Mouse (Mus musculus) olfactory bulb, adult 2 months (tissue): ENCODE results near the gene Med16. TPM values are rescaled to one million over a fixed set of nuclear protein-coding genes. Genes with fewer than 3 reads are reported as not detected.

Experiments
- H3K27ac ChIP-seq: fragments of 200-500 bp; 2 replicates; pipeline ENCODE4 v1.5.1; 2012; ENCODE audit warnings: low read depth, low read length; ENCODE audit not compliant: insufficient read depth
- H3K4me1 ChIP-seq: fragments of 200-500 bp; 2 replicates; pipeline ENCODE4 v1.6.1; 2012; ENCODE audit warnings: low read length; ENCODE audit not compliant: control insufficient read depth, insufficient read depth
- H3K4me3 ChIP-seq: fragments of 200-500 bp; 2 replicates; pipeline ENCODE4 v1.5.1; 2012; ENCODE audit warnings: mild to moderate bottlenecking, low read depth, low read length, moderate library complexity; ENCODE audit not compliant: insufficient read depth
- CTCF ChIP-seq: fragments of 200-500 bp; IDR thresholded peaks from 2 replicates; pipeline ENCODE4 v1.5.1; 2012; ENCODE audit warnings: low read depth, mild to moderate bottlenecking, low read length, moderate library complexity; ENCODE audit not compliant: insufficient read depth
- POLR2A ChIP-seq: fragments of 200-500 bp; IDR thresholded peaks from 2 replicates; pipeline ENCODE4 v1.6.1; 2012; ENCODE audit warnings: mild to moderate bottlenecking, low read depth, low read length, moderate library complexity; ENCODE audit not compliant: insufficient read depth
- WGBS: fragments of 180-500 bp; shearing (Covaris S2); methylation state at CpG from one replicate; pipeline ENCODE4 v1.1.7; 2018; 5-methylcytosine and 5-hydroxymethylcytosine counted together
- polyA plus RNA-seq: library from polyadenylated mRNA; stranded (reverse); fragments of >200 nt; gene quantifications from 2 replicates; pipeline ENCODE4 v1.2.4, GENCODE M21; 2012; ENCODE audit warnings: low replicate concordance; ENCODE audit not compliant: missing spikeins, insufficient read depth, insufficient read length

Med16 gene
- polyA plus RNA-seq, 1 experiment, result not detected

DNA sequence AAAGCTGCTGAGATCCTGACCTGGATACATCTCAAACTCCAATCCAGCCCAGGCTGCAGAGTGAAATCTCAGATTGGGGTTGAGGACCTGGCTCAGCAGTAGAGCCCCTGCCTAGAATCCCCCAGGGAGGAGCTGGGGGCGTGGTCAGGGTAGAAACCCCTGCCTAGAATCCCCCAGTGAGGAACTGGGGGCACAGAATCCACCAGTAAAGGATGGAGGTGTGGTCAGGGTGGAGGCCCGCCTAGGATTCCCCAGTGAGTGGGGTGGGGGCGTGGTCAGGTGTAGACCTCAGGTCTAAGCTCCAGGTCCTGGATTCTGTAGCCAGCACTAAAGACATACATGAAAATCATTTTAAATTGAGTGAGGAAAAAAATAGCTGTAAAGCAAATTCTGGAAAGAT, 35.9 kb downstream of the Med16 start:
- whole genome bisulfite sequencing, result 37% methylated on average over 3 of the region's 3 CpGs
- peaks cover 25% of the 10 kb centered on the region for H3K4me1 ChIP-seq
- 0 out of 2 replicates have a peak overlapping the region, but pooled peaks have one; percentile 25 for H3K27ac ChIP-seq
- H3K4me3 ChIP-seq, result 0 out of 2 replicates have a peak overlapping the region, but pooled peaks have one; percentile 2
- TF ChIP-seq CTCF, result no peak
- TF ChIP-seq POLR2A, result no peak

DNA sequence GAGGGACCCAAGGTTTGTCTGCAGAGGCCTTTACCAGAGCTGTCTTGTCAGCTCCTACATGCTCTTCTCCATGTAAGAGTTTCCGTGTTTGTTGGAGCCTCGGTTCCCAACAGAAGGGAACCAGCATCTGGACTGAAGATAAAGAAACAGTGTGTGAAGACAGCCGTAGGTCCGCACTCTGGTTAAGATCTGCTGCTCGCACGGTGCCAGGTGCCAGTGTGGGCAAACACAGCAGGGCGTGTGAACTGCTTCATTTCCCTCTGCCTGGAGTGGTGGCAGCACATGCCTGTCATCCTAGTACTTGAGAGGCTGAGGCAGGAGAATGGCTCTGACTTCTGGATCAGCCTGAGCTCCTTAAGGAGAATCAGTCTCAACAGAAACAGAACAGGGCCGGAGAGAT, 36.9 kb downstream of the Med16 start:
- Histone ChIP-seq H3K27ac (no peak overlapping the region), H3K4me1 (peaks cover 25% of the 10 kb centered on the region), H3K4me3 (no peak overlapping the region)
- 50% methylated on average over 8 of the region's 8 CpGs for WGBS
- TF ChIP-seq CTCF (no peak), POLR2A (no peak)

DNA sequence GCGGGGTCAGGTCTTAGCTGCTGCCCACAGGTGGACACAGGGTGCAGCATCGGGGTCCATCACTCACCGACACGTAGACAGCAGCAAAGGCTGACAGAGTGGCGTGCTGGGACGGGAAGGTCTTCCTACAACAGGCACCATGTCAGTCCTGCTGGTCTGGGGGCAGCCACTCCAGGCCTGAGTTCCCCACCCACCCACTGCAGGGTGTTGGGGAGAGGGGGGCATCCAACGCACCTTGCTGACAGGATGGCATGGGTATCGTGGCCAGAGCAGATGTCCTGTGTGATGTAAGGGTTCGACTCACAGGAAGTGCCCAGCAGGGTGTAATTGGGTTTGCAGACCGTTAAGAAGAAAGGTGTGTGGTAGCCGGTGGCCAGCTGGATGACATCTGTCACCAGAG, 42.1 kb downstream of the Med16 start:
- H3K4me3 ChIP-seq, result no peak overlapping the region
- 82% methylated on average over 11 of the region's 11 CpGs for WGBS
- TF ChIP-seq POLR2A (no peak), CTCF (no peak)
- peaks cover 16% of the 10 kb centered on the region; the same call in 1 of the 2 replicates for H3K4me1 ChIP-seq
- no peak overlapping the region for H3K27ac ChIP-seq

DNA sequence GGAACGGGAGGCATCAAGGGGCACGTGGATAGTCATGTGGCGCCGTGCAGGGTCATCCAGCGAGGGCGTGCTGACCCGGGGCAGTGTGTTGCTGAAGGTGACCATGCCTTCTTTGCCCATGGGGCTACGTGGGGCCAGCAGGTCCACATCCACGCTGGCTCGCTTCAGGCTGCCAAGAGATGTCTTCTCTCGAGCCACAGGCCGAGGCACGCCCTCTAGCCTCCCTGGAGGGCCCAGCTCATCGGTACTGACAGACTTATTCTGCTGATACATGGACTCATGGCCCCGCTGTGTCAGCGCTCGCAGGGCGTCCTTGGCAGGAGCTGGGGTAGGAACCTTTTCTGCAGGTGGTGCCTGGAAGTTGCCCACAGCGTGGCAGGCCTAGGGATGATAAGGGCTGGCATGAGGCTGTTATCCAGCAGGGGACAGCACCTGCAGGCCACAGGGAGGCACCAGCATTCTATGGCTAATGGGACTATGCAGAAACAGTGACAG, 42.9 kb downstream of the Med16 start:
- Histone ChIP-seq H3K4me3 (no peak overlapping the region), H3K27ac (no peak overlapping the region), H3K4me1 (peaks cover 23% of the 10 kb centered on the region)
- 72% methylated on average over 19 of the region's 19 CpGs for WGBS
- TF ChIP-seq POLR2A, result no peak
- no peak for TF ChIP-seq CTCF

DNA sequence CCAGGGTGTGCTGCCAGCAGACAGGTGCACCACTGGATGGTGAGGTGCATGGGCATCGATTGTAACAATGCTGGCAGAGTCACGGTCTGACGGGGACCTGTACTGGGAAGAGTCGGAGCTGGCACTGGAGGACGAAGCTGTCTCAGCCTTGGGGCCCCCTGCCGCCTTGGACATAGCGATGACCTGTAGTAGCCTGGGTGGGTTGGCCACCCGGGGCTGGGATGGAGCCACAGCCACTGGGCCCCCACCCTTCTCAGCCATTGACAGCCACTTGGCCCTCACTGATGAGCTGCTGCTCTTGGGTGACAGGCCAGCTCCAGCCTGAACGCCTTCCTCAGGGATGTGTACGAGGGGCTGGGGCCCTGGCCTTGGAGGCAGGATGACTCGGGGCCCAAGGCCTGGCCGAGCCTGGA, 43.5 kb downstream of the Med16 start:
- WGBS, result 59% methylated on average over 12 of the region's 12 CpGs
- H3K4me3 ChIP-seq, result no peak overlapping the region
- TF ChIP-seq CTCF, result no peak
- no peak for TF ChIP-seq POLR2A
- no peak overlapping the region for H3K27ac ChIP-seq
- peaks cover 28% of the 10 kb centered on the region for H3K4me1 ChIP-seq

DNA sequence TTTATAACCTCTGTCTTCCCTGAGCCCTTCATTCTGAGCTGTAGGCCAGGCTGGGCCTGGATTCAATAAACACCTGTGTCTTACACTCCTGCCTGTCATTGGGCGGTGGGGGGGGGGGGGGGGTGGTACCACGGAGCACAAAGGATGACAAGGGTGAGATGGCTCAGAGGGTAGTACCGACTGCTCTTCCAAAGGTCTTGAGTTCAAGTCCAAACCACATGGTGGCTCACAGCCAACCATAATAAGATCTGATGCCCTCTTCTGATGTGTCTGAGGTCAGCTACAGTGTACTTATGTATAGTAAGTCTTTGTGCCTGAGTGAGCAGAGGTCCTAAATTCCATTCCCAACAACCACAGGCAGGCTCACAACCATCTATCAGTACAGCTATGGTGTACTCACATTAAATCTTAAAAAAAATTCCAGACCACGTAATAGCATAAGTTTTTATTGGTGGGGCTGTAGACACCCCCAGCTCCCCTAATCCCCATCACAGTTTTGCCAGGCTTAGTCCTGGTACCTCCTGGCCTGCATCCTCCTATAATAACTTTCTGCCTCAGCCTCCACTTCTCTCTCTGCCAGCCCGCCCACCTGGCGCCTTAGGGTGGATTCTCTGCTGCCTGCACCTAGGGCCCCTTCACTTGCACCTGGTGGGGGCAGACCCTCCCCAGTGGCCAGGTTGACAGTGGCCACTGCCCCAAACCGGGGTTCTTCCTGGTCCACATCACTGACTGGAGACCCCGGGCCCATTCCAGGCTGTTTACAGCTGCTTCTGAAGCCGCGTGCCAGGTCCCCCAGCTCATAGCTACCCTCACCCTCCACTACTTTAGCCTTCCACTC, 44.2 kb downstream of the Med16 start:
- TF ChIP-seq CTCF, result no peak
- WGBS, result 51% methylated on average over 10 of the region's 10 CpGs
- no peak overlapping the region for H3K4me3 ChIP-seq
- H3K27ac ChIP-seq, result no peak overlapping the region
- peaks cover 32% of the 10 kb centered on the region for H3K4me1 ChIP-seq

DNA sequence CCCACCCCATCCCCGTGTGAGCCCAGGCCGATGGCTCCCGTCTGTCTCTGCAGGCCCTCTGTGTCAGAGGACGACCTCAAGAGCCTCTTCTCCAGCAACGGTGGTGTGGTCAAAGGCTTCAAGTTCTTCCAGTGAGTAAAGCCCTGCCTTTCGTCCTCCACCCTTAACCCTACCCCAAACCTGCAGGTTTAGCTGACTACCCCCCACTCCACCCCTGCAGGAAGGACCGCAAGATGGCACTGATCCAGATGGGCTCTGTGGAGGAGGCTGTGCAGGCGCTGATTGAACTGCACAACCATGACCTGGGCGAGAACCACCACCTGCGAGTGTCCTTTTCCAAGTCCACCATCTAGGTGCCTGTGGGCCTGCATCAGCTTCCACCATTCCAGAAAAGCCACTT, 45.8 kb downstream of the Med16 start:
- Histone ChIP-seq H3K4me3 (no peak overlapping the region), H3K27ac (no peak overlapping the region), H3K4me1 (peaks cover 46% of the 10 kb centered on the region)
- no peak for TF ChIP-seq POLR2A
- TF ChIP-seq CTCF, result no peak
- 58% methylated on average over 10 of the region's 10 CpGs for WGBS

DNA sequence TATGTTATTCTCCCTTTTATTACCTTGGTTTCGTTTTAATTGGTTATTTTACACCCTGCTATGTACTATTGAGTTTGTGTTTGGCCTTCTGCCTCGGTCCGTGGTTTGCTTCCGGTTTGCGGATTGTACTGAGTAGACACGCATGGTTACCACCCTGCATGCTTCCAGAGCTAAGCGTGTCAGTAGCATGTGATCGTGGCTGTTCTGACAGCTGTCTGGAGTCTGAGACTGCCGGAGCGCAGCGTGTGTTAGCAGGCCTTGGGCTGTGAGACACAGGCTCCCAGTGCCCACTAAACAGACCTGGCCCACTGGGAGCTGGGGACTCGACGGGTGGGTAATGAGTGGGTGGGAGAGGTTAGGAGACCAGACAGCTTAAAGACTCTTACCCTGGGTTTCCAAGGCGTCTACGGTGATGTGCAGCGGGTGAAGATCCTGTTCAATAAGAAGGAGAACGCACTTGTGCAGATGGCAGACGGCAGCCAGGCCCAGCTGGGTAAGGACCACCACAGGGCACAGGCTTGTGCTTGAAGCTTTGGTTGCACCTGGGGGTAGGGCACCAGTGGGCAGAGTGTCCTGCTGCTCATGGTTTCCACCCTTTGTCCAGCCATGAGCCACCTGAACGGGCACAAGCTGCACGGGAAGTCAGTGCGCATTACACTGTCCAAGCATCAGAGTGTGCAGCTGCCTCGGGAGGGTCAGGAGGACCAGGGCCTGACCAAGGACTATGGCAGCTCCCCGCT, 46.5 kb downstream of the Med16 start:
- peaks cover 53% of the 10 kb centered on the region for H3K4me1 ChIP-seq
- TF ChIP-seq CTCF (no peak), POLR2A (no peak)
- H3K4me3 ChIP-seq, result no peak overlapping the region
- no peak overlapping the region for H3K27ac ChIP-seq
- WGBS, result 61% methylated on average over 23 of the region's 23 CpGs
